Mouse (Mus musculus) heart, adult 2 months (tissue): ENCODE results near the gene Stpg1.

Experiments used
- CTCF ChIP-seq: fragments of 200-600 bp; IDR thresholded peaks from 2 replicates; pipeline ENCODE4 v1.8.1; 2022; ENCODE audit warnings: antibody characterized with exemption, mild to moderate bottlenecking, moderate library complexity
- EP300 ChIP-seq: fragments of 200-500 bp; IDR thresholded peaks from 2 replicates; pipeline ENCODE4 v1.6.1; 2011; ENCODE audit warnings: low read depth, low read length, control low read depth; ENCODE audit not compliant: insufficient read depth
- POLR2A ChIP-seq: fragments of 200-500 bp; IDR thresholded peaks from 2 replicates; pipeline ENCODE4 v1.6.1; 2011; ENCODE audit warnings: mild to moderate bottlenecking, low read depth, low read length, control low read depth; ENCODE audit not compliant: insufficient read depth

- no peak for TF ChIP-seq CTCF
- TF ChIP-seq POLR2A: no peak
- TF ChIP-seq EP300: no peak
Observed at GRCm38 (mm10) chr4:135571037-135571550, 76.5 kb downstream of the Stpg1 start.
